Mouse (Mus musculus): ENCODE data around the gene Rhof.

The Rhof gene

DNA sequence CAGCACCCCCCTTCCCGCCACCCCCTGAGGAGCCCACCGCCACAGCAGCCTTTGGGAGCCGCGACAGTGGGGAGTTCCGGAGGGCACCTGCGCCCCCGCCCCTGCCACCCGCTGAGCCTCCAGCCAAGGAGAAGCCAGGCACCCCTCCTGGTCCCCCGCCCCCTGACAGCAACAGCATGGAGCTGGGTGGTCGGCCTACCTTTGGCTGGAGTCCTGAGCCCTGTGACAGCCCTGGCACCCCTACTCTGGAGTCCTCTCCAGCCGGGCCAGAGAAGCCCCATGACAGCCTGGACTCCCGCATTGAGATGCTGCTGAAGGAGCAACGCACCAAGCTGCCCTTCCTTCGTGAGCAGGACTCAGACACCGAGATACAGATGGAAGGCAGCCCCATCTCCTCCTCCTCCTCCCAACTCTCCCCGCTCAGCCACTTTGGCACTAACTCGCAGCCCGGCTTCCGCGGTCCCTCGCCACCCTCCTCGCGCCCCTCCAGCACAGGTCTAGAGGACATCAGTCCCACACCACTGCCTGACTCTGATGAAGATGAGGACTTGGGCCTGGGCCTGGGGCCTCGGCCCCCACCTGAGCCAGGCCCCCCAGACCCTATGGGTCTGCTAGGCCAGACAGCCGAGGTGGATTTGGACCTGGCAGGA lies 15.7 kb upstream of the Rhof start:
- no peak for DNase-seq (ENCODE audit: low spot score)

DNA sequence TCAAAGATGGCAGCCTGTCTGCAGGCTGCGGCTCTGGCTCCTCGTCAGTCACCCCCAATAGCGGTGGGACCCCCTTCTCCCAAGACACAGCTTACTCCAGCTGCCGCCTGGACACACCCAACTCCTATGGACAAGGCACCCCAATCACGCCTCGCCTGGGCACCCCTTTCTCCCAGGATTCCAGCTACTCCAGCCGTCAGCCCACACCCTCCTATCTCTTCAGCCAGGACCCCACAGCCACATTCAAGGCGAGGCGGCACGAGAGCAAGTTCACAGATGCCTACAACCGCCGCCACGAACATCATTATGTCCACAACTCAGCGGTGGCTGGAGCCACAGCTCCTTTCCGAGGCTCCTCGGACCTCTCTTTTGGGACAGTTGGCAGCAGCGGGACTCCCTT lies 15.1 kb upstream of the Rhof start:
- no peak for DNase-seq (ENCODE audit: low spot score)

- DNase-seq (ENCODE audit: low spot score) = no peak
Measured at GRCm38 (mm10) chr5:123146357-123146756, 13.9 kb upstream of the Rhof start.

DNA sequence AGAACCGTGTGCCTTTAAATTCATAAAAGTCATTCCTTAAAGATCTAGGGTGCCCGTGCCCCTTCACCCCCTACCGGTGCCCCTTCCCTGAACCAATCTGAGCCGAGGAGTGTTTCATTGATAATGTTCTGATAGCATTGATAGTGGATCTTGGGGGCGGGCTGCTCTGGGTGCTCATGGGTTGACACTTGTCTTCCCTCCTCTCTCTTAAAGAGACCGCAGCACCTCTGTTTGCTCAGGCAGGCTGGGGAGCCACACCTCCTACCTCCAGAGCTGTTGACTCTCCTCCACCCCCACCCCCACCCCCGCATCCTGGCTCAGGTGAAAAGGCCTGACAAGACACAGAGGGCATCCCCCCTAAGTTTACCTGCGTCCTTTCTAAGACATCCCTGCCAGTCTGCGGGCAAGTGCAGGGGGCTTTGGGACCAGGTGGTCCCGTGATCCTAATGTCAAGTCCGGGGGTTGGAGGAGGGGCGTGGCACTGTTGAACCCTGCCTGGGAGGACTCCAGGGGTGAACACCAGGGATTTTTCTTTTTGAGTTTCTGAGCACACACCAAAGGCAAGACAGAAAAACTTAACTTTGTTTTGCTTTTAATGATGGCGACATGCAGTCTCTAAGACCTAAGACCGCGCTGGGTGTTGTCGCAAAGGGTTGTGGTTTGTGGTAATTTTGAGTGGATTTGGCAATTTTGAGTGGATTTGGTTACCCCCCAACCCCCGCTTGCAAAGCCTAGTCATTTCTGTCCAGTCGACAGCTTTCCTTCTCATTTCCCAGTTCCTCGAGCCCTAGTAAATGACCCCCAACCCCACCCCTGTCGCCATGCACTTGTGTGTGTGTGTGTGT lies 12.5 kb upstream of the Rhof start:
- DNase-seq (ENCODE audit: low spot score) = no peak

DNA sequence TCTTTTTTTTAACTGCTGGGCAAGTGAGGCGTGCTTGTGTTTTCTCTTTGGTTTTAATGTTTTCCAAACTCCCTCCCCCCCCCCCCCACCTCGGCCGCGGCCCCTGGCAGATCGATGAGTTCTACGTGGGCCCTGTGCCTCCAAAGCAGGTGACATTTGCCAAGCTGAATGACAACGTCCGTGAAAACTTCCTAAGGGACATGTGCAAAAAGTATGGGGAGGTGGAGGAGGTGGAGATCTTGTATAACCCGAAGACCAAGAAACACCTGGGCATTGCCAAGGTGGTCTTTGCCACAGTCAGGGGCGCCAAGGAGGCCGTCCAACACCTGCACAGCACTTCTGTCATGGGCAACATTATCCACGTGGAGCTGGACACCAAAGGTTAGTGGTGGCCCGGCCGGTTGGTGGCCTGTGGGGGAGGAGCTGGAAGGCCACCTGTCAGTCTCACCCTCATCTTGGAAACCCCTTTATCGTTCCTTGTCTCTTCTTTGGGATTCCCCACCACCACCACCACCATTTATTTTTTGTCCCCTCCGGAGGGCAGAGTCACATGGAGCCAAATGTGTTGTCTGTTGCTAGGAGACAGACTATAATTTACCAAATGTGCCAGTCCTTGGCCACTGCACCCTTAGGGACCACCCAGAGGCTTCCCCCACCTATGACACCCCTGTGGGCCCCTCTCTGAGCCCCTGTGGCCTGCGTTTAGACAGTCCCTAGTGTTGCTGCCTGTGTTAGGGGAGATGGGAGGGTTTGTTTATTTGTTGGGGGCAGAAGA lies 11.7 kb upstream of the Rhof start:
- DNase-seq (ENCODE audit: low spot score) = no peak

- DNase-seq (ENCODE audit: low spot score) = no peak
Measured at GRCm38 (mm10) chr5:123143251-123143970, 10.9 kb upstream of the Rhof start.

DNA sequence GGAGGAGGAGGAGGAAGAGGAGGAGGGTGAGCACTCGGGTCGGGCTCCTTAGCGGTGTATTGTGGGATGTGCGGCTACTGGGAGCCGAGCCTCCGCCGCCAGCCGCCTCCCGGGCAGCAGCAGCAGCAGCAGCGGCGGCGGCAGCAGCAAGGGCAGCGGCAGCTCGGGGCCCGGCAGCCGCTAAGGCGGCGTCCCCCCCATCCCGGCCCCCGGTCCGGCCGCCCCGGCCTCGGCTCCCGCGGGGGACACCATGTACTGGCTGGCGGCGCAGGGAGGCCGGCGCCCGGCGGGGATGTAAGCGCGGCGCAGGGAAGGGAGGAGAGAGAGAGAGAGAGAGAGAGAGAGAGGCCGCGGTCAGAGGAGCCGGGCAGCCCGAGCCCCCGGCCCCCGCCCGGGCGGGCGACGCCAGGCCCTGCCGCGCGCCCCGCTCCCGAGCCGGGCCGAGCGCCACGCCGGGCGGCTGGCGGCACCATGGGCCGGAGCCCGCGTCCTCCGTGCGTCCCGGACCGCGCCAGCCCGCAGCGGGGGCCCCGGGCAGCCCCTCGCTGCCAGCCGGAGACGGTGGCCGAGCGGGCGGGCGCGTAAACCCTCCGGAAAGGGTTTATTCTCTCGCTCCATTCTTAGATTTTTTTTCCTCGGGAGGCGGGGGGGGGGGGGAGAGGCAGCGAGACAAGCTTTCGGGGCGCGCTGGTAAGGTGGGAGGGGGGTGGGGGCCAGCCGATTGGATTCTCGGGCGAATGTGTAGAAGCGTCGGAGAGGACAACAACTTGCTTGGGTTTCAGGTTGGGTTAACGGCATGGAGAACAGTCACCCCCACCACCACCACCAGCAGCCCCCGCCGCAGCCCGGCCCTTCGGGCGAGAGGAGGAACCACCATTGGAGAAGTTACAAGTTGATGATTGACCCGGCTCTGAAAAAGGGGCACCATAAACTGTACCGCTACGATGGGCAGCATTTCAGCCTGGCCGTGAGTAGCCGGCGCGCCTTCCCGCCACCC lies 10.0 kb upstream of the Rhof start, which contains the start of gene Setd1b:
TSS of gene Setd1b (plus strand) at position 33 of the 997 bp plus-strand sequence.
- DNase-seq (ENCODE audit: low spot score) = no peak

DNA sequence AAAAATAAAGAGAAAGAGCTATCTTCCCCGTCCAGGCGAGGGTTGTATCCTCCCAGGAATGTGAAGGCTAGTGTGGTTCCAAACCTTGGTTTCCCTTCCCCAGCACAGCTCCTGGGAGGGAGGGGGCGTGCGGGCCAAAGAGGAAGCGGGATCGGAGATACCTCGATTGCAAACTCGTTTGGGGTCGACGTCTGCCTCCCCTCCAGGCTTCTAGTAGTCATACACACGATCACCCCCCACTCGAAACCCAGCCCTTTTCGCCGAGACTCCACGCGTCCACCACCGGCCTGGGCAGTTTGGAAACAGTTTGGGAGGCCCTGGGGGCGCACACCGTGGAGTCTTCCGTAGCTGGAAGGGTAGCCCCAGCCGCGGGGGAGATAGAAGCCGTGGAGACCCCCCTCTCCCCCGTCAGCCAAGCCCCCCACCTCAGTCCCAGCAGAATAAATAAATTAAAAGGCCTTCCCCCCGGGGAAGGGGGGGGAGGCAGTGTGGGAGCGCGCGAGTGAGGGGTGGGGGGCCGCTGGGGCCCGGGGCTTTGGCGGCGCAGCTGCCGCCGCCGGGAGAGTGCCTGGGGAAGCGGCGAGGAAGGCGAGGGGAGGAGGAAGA lies 9.2 kb upstream of the Rhof start:
- DNase-seq (ENCODE audit: low spot score) = no peak

GRCm38 (mm10) chr5:123140694-123141554 lies 8.4 kb upstream of the Rhof start:
- peak; percentile 98 for DNase-seq (ENCODE audit: low spot score)

- no peak for DNase-seq (ENCODE audit: low spot score)
Measured at GRCm38 (mm10) chr5:123139722-123140627, 7.5 kb upstream of the Rhof start.

DNA sequence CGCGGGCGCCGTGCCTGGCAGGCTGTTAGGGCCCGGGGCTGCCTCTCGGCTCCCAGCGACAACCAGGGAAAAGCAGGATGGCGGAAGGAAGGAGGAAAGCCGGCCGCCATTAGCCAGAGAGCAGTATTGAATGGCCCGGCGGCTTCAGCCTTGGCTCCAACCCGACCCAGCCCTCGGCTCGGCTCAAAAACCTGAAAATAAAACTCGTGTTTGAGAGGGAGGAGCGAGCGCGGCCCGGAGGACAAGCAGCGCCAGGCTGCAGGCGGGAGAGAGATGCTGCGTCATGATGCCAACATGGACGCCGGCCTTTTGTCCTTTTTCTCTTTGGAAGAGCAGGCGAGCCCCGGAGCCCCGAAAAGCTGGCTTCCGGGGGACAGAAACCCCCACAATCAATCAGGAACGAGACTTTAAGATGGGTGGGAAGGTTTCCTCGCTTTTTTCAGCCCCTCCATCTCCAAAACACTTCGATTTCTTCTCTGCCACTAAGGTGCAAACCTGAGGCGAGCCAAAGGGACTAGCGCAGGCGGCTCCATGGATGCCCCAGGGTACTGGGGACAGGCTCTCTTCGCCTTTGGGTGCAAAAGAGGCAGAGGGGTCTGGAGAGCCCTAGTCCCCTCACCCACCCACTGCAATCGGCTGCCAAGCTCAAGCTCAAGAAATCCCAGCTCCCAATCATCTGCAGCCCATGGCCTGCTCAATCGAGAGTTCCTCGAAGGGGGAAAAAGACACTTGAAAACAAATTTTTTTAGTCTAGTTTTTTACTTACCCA lies 6.6 kb upstream of the Rhof start:
- DNase-seq (ENCODE audit: low spot score) = no peak

- DNase-seq (ENCODE audit: low spot score) = no peak
Measured at GRCm38 (mm10) chr5:123138230-123138911, 5.9 kb upstream of the Rhof start.

- no peak for DNase-seq (ENCODE audit: low spot score)
Measured at GRCm38 (mm10) chr5:123137910-123138229, 5.4 kb upstream of the Rhof start.

DNA sequence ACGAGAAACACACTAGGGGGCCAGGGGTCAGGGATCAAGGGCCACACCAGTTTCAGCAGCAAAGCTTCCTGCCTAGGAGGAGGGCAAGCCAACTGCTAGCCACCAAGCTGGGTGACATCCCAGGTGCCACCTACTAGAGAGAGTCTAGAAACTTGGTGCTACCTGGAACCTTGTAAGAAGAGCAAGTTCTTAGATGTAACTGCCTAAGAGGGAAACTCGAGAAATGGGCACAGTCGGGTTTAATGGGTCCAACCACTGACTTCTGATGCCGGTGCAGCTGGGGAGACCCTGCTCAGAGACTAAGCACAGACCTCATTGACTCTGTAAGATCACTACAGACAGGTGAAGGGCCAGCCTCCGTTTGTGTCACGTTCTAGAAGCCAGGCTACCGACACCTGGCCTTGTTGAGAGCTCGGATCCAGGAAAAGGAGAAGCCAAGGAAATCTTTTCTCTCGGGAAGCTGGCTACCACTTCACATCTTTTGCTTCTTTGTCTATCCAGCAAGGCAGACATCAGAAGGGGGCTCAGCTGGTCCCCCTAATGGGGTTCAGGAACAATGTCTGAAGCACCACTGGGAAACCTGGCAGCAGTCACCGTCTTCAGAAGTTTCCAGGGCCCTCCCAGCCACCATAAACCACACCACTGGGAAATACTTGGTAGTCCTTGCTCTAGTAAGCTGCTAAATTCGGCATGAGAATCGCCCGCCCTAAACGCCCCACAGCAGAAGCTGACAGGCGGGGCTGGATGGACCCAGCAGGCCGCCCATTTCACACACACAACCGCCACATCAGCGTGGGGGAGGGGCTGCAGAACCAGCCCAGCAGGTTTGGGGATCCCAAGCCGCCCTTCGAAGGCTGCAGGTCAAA lies 4.8 kb upstream of the Rhof start:
- no peak for DNase-seq (ENCODE audit: low spot score)

DNA sequence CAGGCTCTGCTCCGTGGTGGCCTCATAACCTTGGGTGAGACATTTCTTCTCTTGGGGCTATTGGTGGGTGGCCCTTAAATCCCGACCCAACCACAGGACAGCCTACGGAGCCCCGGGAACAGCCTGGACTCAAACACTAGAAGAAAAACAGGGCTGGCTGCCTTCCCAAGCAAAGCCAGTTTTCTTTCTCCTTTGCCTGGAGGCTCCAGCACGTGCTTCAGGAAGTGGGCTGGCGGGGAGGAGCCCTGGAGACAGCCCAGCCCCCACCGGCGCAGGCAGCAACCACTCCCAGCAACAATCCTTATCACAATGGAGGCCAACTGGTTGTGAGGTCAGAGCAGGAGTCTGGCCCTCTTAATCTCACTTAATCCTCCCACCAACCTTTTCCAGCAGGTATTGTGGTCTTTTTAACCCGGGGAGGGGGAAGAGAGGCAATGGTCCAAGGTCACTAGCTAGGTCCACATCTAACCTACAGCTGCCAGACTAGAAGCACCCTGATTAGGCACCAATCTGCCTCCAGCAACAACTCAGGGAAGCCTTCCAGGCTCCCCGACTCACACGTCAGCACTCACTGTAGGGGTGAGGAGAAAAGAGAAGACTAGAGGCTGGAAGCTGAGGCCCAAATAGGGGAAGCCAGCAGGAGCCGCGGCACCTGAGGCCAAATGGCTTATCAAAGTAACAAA lies 4.0 kb upstream of the Rhof start:
- DNase-seq (ENCODE audit: low spot score) = no peak
